Mouse (Mus musculus): ENCODE measurements around the gene Sfxn1.

- TF ChIP-seq CTCF (IDR thresholded peaks at IDR 0.05; ENCODE audit: low read depth) (no peak), EP300 (IDR thresholded peaks at IDR 0.05; ENCODE audit: low read depth) (no peak)
These were observed 30.4 kb downstream of the Sfxn1 start for GRCm38 (mm10) chr13:54102061-54102460.
